Mouse (Mus musculus): ENCODE measurements at regions not wholly inside any gene's neighbourhood (a gene's known extent, or its start where the extent isn't known, plus 50 kb on each side); places are given as distances from the start of the nearest gene placed in this dataset.

DNA sequence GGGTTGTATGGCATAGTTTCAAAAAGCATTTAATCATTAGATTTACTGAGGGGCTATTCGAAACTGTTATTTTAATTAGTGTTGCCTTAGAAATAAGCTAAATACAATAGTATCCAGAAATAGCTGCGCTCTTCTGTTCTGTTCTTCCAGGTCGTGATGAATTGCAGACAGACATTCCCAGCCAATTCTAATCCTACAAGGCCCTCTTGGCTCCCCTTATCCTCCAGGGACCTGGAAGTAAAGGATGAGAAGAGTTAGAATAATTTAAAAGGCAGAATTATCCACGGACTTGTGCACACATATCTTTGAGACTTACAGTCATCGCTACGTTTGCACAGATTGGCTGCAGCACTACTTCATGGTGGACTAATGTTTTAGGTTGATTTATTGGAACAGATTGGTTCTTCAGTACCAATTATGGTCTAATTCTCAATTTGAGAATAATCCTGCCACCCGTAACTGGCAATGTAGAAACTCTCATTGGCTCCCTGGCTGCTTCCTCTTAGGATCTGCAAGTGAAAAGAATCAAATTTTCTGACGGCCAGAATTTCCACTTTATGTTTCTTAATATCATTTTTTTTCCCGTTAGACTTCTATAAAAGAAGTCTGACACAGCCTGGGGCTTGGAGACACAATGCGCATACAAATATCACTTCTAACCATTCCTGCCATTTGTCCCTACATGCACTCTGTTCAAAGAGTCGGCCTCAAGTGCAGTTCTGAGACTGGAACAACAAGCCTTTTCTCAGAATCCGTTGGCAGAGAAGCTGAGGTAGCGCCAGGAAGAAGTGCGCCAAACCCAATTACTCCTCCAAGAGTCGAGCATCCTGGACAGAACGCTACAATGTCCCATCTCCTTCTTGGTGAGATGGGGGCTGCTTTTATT lies 225.4 kb downstream of the Dusp6 start:
- ATAC-seq (ENCODE audit: extremely low read depth, insufficient number of reproducible peaks, low FRiP score, poor library complexity, severe bottlenecking) = no peak

DNA sequence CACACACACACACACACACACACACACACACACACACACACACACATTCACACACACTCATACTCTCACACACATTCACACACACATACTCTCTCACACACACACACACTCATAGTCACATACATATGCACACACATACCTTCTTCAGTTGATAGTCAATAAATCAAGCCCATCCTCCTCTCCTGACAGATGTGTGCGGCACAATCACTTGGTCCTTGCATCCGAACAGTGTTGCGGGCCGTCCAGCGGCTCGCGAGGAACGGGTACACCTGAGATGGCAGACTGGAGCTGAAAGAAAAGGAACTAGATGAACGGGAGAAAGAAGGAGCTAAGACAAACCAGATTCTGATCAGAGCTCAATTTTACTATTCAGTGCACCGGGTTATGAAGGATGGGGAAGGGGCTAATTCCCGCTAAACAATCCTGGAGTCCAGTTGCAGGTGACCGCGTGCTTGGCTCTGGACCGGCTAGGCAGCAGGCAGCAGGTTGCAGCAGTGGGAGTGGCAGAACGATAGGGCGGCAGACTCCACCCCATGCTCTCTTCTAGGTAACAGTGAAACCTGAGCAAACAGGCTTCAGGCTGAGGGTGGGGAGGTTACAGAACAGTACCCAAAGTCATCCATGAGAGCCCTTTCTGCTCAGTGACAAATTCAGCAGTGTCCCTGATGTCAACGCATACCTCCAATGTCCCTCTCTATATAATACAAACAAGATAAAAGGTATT lies 247.8 kb downstream of the Csl start:
- no peak for ATAC-seq (ENCODE audit: extremely low read depth, insufficient number of reproducible peaks, low FRiP score, poor library complexity, severe bottlenecking)

DNA sequence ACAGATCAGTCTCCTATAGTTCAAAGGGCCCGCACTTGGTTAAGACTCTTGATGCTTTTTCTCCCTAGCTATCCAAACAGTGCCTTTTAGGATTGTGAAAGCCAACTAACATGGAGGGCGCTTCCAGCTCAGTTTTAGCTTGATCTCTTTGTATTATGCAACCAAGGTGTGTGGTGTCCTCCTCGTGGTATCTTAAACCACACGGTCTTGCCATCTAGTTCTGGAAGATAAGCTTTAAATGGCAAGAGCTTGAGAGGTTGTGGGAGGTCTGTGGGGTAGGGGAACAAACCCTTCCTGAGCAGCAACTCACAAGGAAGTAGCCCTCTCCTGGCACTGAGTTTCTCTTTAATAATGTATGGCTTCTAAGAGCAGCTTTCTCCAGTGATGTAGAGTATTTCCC lies 241.5 kb downstream of the Csl start:
- no peak for ATAC-seq (ENCODE audit: extremely low read depth, insufficient number of reproducible peaks, low FRiP score, poor library complexity, severe bottlenecking)

DNA sequence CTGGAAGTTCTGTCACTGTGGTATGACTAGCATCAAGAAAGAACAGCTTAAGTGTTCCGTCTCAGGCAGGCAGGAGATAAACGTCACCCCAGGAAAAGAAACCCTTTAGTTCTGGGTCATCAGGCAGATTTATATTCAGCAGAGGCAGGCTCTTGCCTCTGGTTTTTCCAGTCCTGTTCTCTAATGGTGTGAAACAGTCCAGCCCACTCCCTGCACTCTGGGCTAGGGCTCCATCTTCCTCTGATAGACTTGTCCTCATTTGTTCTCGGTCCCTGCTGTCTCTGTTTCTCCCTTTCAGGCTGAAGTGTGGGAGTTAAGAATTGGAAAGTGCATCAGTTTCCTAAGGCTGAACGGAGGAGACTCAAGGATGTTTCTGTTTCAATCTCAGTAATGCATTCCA lies 240.0 kb downstream of the Csl start:
- ATAC-seq (ENCODE audit: extremely low read depth, insufficient number of reproducible peaks, low FRiP score, poor library complexity, severe bottlenecking) = no peak

DNA sequence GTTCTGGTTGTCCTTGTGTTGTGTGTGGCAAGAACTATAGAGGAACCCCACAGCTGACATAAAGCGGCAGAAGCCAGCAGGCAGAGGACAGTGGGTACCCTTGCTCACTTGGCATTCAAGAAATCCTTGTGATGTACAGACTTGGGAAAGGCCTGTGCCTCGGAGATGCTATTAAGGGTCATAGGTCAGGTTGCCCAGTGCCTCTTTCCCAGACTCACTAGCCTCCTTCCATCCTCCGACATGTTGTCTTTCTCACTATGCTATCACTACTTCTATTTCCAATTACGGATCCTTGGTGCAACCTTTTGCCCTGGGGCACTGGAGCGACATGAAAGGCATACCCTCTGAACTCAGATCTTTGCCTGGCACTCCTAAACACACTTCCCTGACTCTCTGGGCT lies 235.6 kb downstream of the Csl start:
- ATAC-seq (ENCODE audit: extremely low read depth, insufficient number of reproducible peaks, low FRiP score, poor library complexity, severe bottlenecking) = no peak

DNA sequence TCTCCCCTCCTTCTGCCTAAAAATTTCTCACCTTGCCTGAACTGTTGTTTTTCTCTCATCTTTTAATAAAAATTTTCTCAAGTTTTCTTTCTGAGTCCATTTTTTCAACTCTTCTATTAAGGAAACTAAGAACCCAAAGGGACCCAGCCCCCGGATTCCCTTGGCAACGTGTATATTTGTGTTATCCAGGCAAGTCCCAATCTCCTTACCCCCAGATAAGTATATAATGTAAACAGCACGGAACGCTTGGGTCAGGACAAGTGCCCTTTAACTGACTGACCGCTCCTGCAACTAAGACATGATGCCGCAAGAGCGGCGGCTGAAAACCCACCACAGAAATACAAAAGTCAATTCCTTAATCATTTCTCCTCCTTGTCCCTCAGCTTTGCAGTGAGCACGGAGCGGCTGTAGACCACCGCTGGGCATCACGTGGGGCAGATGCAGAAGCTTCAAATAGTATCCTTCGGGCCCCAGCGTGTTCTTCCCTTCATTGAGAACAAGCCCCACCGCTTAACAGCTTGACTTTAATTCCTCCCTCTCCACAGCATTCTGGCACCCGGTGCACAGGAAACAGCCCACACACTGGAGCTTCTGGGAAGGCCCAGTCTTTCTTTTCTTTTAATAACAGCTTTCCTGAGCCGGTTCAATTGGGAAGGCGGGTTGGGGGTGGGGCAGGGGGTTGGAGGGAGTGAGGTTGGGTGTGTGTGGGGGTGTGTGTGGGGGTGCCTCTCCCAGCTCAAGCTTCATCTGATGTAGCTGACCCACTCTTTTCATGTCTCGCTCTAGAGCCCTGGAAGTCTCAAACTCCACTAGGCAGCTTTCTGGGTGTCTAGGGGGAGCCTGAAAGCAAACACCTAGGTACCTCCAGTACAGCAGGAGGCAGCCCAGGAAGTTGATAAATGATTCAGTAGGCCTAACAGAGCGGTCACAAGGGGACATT lies 234.9 kb downstream of the Csl start:
- ATAC-seq (ENCODE audit: extremely low read depth, insufficient number of reproducible peaks, low FRiP score, poor library complexity, severe bottlenecking) = no peak

DNA sequence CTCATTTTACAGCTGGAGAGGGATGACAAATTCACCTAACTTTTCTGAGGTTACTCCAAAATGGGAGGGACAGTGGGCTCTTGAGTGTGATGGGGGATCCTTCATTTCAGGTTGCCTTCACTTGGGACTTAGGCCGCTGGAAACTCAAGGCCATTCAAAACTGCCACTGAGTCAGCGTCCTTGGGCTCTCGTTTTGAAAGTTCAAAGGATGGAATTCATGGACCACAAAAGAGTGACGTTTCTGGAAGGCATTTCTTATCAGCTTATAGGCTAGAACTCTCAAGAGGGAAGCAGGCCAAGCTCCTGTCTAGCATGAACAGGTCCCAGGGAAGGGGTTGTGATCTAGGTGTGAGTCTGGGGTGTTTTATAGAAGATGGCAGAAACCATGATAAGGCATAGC lies 233.3 kb downstream of the Csl start:
- no peak for ATAC-seq (ENCODE audit: extremely low read depth, insufficient number of reproducible peaks, low FRiP score, poor library complexity, severe bottlenecking)

DNA sequence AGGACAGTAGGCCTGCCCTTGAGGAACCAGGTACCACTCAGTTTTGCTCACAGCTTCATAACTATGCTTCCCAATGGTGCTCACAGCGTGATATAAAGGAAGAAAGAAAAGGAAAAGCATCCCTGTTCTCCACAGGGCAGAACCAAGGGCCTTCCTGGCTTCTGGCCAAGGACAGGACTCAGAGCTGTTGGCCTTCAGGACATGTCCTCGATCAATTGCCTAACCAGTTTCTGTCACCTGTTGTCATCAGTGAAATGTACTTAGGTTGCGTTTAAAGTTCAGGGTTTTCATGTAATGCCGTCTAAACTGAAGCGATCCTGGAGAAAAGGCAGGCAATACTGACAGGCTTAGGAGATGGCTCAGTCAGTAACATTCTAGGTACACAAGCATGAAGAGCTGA lies 232.9 kb downstream of the Csl start:
- ATAC-seq (ENCODE audit: extremely low read depth, insufficient number of reproducible peaks, low FRiP score, poor library complexity, severe bottlenecking) = no peak

DNA sequence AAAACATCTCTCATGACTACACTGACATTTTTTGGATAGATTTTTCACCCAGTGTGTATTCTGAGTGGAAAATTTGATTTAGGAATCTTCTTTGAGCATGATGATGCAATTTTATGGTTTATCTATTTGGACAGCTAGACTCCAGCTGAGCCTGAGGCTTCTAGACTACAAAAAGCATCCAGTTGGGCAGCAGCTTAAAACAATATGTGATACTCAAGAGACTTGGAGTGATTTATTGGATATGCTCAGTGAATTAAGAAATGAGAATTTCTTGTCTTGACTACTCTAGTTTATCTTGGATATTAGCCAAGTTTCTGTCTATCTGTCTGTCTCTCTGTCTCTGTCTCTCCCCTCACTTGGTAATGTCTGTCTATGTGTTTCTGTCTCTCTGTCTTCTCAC lies 228.4 kb downstream of the Csl start:
- no peak for ATAC-seq (ENCODE audit: extremely low read depth, insufficient number of reproducible peaks, low FRiP score, poor library complexity, severe bottlenecking)

DNA sequence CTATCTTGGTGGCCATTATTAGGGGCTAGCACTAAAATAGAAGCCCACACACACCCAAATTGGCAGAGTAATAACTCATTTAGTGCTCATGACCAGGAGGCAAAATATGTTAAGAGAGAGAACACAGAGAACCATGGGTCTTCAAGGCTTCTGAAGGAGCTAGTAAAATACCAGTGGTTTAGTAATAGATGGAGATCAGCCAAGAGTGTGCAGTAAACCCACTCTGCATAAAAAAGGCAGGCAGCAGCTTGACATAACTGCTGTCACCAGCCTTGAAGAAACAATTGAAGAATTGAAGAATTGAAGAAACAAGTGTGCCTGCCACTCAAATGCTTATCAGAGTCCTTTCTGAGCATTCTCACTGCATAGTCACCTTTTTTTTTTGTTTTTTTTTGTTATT lies 227.9 kb downstream of the Csl start:
- no peak for ATAC-seq (ENCODE audit: extremely low read depth, insufficient number of reproducible peaks, low FRiP score, poor library complexity, severe bottlenecking)

DNA sequence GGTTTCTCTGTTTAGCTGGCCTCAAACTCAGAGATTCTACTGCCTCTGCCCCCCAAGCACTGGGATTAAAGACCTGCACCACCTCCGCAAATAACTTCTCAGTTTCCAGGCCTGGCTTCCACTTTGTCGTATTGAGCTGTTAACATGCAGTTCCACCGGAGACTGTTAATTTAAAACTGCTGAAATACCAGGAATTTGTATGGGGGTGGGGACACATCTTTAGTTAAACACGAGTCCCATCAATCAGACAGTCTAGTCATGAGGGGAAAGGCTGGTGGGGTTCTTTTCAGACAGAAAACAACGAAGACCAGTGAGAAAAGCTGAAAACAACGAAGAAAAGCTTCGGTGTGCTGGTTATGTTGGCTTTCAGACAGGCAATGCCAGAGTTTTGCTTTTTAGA lies 227.5 kb downstream of the Csl start:
- no peak for ATAC-seq (ENCODE audit: extremely low read depth, insufficient number of reproducible peaks, low FRiP score, poor library complexity, severe bottlenecking)

DNA sequence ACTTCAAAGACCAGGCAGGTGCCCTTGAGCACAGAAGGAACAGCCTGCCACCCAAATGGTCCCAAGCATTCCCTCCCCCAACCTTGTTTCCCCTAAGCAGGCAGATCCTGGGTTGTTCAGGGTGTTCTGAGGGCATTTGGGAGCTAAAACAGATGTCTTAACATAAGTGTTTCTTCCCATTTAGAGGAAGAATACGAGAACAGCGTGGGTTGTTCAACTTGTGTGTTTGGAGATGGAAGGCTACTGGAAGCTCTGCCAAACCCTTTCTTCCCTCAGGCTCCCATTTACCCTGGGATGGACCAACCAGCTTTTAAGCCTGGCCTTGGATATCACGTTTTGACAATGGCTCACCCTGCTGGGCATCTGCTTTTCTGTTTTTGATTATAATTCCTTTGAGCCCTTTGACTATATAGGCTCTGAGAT lies 226.8 kb downstream of the Csl start:
- ATAC-seq (ENCODE audit: extremely low read depth, insufficient number of reproducible peaks, low FRiP score, poor library complexity, severe bottlenecking) = no peak

DNA sequence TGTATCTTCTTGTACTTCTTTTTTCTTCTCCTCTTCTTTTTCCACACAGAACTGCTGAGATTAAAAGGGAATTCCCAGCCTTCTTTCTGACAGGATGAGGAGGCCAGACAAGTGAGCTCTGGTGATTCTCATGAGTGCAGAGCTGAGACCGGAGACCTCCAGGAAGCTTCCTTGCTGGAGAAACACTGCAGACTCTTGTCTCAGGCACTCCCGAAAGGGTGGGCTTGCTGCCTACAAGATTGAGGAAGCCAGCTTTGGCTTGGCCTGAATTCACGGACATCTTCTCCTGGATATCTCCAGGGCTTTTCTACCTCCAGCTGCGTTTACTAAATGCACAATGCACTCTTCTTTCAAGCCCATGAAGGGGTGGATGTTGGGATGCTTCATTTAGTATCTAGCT lies 226.0 kb downstream of the Csl start:
- no peak for ATAC-seq (ENCODE audit: extremely low read depth, insufficient number of reproducible peaks, low FRiP score, poor library complexity, severe bottlenecking)

DNA sequence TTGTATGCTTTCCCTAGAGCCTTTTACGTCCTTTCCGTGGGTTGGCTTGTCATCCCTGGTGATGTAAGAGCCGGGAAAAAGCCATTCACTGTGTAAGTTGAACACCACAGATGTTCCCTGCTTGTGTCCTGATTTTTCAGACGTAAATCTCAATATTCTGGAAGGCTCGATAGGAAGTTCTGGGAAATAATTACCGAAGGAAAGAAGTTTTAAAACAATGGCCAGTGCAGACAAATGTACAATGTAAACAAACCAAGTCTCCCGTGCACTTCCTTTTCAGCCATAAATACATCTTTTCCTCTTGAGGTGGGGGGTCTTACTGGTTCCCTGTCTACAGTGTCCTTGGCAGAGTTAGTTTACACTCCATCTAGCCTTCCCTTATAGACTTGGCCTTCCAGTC lies 225.2 kb downstream of the Csl start:
- no peak for ATAC-seq (ENCODE audit: extremely low read depth, insufficient number of reproducible peaks, low FRiP score, poor library complexity, severe bottlenecking)

DNA sequence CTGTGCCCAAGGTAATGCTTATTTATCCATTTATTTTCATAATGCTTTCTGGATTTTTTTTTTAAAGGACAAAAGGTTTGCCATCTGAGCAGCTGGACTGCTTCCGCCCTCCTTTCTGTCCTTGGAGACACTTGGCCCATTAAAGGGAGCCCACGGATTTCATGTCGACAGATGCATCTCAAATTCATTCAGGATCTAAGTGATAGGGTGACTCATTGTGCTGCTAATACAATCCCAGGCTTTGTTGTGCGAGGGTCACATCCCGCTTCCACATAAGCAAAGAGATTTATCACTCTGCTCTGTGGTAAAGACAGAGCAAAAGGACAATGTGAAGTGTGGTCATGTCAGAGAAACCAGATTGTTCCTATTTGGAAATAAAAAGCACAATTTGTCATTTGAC lies 220.8 kb downstream of the Csl start:
- no peak for ATAC-seq (ENCODE audit: extremely low read depth, insufficient number of reproducible peaks, low FRiP score, poor library complexity, severe bottlenecking)

DNA sequence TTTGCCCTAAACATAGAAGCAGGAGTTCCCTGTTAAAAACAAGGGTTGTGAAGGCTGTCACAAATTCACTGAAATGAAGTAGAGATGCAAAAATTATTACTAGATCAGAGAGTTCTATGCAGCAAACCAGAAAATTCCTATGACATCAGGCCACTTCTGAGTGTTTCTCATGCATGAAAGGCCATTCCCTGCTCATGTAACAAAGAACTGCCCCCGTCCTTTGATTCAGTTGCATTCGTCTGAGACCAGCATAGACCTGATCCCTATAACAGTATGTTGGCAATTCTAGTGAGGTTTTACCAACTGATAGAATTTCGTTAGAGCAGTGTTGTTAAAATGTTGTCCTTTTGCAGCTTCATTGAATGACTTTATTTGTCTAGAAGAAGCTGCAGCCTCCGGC lies 207.1 kb downstream of the Csl start:
- no peak for ATAC-seq (ENCODE audit: extremely low read depth, insufficient number of reproducible peaks, low FRiP score, poor library complexity, severe bottlenecking)

DNA sequence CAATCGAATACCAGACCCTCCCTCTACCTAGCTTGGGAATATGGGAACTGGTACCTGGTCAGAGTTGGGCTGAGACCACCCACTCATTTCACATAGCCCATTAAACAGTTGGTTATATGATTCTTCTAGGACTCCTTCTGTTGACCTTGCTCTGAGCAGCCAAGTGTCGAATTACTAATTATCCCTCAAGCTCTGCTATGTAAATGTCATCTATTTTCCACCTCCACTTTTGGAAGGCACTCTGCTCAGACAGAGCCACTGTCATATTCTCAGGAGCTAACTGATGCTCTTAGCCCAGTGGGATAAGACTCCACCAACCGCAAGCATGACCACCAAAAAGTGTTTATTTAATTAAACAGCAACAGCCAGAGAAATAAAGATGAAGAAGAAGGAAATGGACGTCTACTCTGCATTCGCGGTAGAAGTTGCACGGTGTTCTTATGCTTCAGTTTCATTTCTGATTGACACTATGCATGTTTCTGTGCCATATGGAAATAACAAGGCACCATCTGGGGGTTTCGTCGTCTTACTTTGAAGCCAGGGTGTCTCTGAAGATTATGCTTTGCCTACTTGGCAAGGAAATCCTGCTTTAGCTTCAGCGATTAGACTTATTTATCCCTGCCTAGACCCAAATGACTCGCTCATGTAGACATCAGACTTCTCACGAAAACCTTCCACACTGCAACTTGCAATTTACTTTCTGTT lies 206.5 kb downstream of the Csl start:
- no peak for ATAC-seq (ENCODE audit: extremely low read depth, insufficient number of reproducible peaks, low FRiP score, poor library complexity, severe bottlenecking)

DNA sequence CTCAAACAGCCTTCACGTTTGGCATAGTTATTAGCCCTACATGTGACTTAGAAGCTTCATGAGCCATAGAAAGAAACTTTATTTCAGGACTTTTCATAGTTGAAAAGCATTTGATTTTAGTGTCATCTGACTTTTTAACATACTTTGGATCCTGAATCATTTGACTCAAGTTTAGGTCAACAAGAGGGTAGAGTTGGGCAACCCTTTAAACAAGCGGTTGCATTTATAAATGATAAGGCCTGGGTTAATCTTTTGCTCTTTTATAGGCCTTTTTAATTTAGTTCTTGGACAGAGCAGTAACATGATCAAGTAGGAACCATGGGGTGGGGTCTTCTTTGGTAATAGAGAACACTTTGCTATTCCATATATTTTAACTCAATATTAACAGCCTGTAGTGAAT lies 204.4 kb downstream of the Csl start:
- no peak for ATAC-seq (ENCODE audit: extremely low read depth, insufficient number of reproducible peaks, low FRiP score, poor library complexity, severe bottlenecking)

Measured in neutrophil, adult 5-6 weeks (primary cell).